Mouse (Mus musculus) liver, embryonic 14.5 days (tissue): ENCODE measurements at regions not wholly inside any gene's neighbourhood (a gene's known extent, or its start where the extent isn't known, plus 50 kb on each side); places are given as distances from the start of the nearest gene placed in this dataset.

Source experiments
- ATAC-seq: fragments of 200-750 bp; cut with Nextera tagmentation; 2 replicates; pipeline ENCODE4 v1.8.0; 2017; ENCODE audit warnings: moderate number of reproducible peaks, mild to moderate bottlenecking, moderate library complexity; ENCODE audit not compliant: insufficient read depth
- DNase-seq, 3 experiments: peaks; one replicate each; pipeline ENCODE4 v3.0.0-alpha.2; 2012 to 2013; ENCODE audit warnings: low read depth in 3 of 3, low spot score in 3 of 3
- H3K27ac ChIP-seq: fragments of 300-500 bp; sonication (generic); 2 replicates; pipeline ENCODE4 v1.5.1; 2014; ENCODE audit warnings: moderate library complexity, mild to moderate bottlenecking, control low read depth, inconsistent platforms
- H3K27me3 ChIP-seq: fragments of 300-500 bp; sonication (generic); 2 replicates; pipeline ENCODE4 v1.6.1; 2014; ENCODE audit warnings: mild to moderate bottlenecking, low read length, moderate library complexity; ENCODE audit not compliant: control insufficient read depth, insufficient read depth
- H3K36me3 ChIP-seq: fragments of 300-500 bp; sonication (generic); replicated peaks from 2 replicates; pipeline ENCODE4 v1.6.1; 2014; ENCODE audit warnings: low read depth; ENCODE audit not compliant: control insufficient read depth, insufficient read depth
- H3K4me1 ChIP-seq, 2 experiments: fragments of 200-500 bp in 1 of 2; fragments of 300-500 bp in 1 of 2; sonication (generic) in 1 of 2; replicated peaks; 2 replicates each; pipeline ENCODE4 v1.6.1; 2012 to 2014; ENCODE audit warnings: antibody characterized with exemption in 1 of 2, inconsistent platforms in 1 of 2, low read length in 1 of 2; ENCODE audit not compliant: control insufficient read depth in 2 of 2, insufficient read depth in 2 of 2
- H3K4me2 ChIP-seq: fragments of 300-500 bp; sonication (generic); 2 replicates; pipeline ENCODE4 v1.6.1; 2014; ENCODE audit warnings: low read depth, mild to moderate bottlenecking, control low read depth, moderate library complexity
- H3K4me3 ChIP-seq, 2 experiments: fragments of 200-500 bp in 1 of 2; fragments of 300-500 bp in 1 of 2; sonication (generic) in 1 of 2; 2 replicates each; pipeline ENCODE4 v1.5.1; 2012 to 2014; ENCODE audit warnings: low read depth in 2 of 2, low read length in 2 of 2, mild to moderate bottlenecking in 2 of 2, control low read depth in 1 of 2, inconsistent platforms in 1 of 2, moderate library complexity in 1 of 2; ENCODE audit not compliant: insufficient read depth in 1 of 2
- H3K9ac ChIP-seq: fragments of 300-500 bp; sonication (generic); replicated peaks from 2 replicates; pipeline ENCODE4 v1.6.1; 2014; ENCODE audit warnings: mild to moderate bottlenecking, control low read depth, moderate library complexity
- H3K9me3 ChIP-seq: fragments of 300-500 bp; sonication (generic); 2 replicates; pipeline ENCODE4 v1.6.1; 2016; ENCODE audit warnings: low read length, mixed read lengths; ENCODE audit not compliant: control insufficient read depth
- CTCF ChIP-seq: IDR thresholded peaks from 2 replicates; pipeline ENCODE4 v1.5.1; 2016; ENCODE audit warnings: antibody characterized with exemption, low read depth, control low read depth
- EP300 ChIP-seq: IDR thresholded peaks from 2 replicates; pipeline ENCODE4 v1.6.1; 2016; ENCODE audit warnings: antibody characterized with exemption, low read depth
- WGBS: fragments of 180-500 bp; shearing (Covaris S2); extraction: QIAGEN DNeasy Blood & Tissue Kit; methylation state at CpG from one replicate; pipeline ENCODE4 v1.1.7; 2014; ENCODE audit not compliant: insufficient replicate concordance; 5-methylcytosine and 5-hydroxymethylcytosine counted together

DNA sequence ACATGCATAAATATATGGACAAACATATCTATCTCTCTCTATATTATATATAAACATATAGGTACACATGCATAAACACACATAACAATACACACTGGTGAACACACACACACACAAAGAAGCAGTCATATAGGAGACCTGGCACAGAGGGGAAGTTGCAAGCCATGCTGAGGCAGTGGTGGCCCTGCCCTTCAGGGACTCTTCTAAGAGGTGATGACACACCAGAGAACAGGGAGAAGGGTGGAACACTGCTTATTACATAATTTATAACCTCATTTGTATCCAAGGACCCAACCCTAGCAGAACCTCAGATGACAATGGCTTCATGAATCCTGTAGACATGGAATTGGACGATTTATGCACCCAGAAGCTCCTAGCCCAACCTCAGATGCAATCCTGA lies 199.9 kb downstream of the Tgfb2 start:
- ATAC-seq (no peak), DNase-seq (no peak)
- Histone ChIP-seq H3K27me3 (no peaks in the 10 kb centered on the region), H3K9me3 (no peaks in the 10 kb centered on the region), H3K27ac (no peak overlapping the region), H3K36me3 (no peaks in the 10 kb centered on the region), H3K4me3 (no peak overlapping the region), H3K4me1 (no peaks in the 10 kb centered on the region), H3K9ac (no peak overlapping the region), H3K4me2 (no peak overlapping the region)
- 30% methylated on average over 1 of the region's 1 CpGs for WGBS
- TF ChIP-seq EP300 (no peak), CTCF (no peak)

GRCm38 (mm10) chr1:186505051-186505711 lies 200.6 kb downstream of the Tgfb2 start:
- no peak for TF ChIP-seq CTCF
- no peak for TF ChIP-seq EP300
- WGBS = 81% methylated on average over 6 of the region's 6 CpGs
- DNase-seq = no peak

GRCm38 (mm10) chr1:186501726-186502125 lies 204.1 kb downstream of the Tgfb2 start:
- Histone ChIP-seq H3K27ac (no peak overlapping the region), H3K36me3 (no peaks in the 10 kb centered on the region), H3K27me3 (no peaks in the 10 kb centered on the region), H3K9me3 (no peaks in the 10 kb centered on the region), H3K9ac (no peak overlapping the region), H3K4me1 (no peaks in the 10 kb centered on the region), H3K4me3 (no peak overlapping the region), H3K4me2 (no peak overlapping the region)
- ATAC-seq (no peak), DNase-seq (no peak)
- TF ChIP-seq CTCF (no peak), EP300 (no peak)
- 64% methylated on average over 1 of the region's 1 CpGs for WGBS

More at GRCm38 (mm10) chr1:186505051-186505711, 200.6 kb downstream of the Tgfb2 start:
- no peak overlapping the region for H3K4me3 ChIP-seq
- no peak overlapping the region for H3K27ac ChIP-seq
- H3K4me2 ChIP-seq = no peak overlapping the region
- no peak overlapping the region for H3K9ac ChIP-seq
- ATAC-seq = no peak
- H3K36me3 ChIP-seq = no peaks in the 10 kb centered on the region
- H3K9me3 ChIP-seq = no peaks in the 10 kb centered on the region
- H3K27me3 ChIP-seq = no peaks in the 10 kb centered on the region
- no peaks in the 10 kb centered on the region for H3K4me1 ChIP-seq

- Histone ChIP-seq H3K4me3 (no peak overlapping the region), H3K27ac (no peak overlapping the region), H3K36me3 (no peaks in the 10 kb centered on the region), H3K4me1 (no peaks in the 10 kb centered on the region), H3K9ac (no peak overlapping the region), H3K4me2 (no peak overlapping the region), H3K9me3 (no peaks in the 10 kb centered on the region), H3K27me3 (no peaks in the 10 kb centered on the region)
- WGBS = 46% methylated on average over 1 of the region's 1 CpGs
- TF ChIP-seq CTCF (no peak), EP300 (no peak)
- ATAC-seq (no peak), DNase-seq (no peak)
Measured at GRCm38 (mm10) chr1:186497872-186498271, 207.9 kb downstream of the Tgfb2 start.

GRCm38 (mm10) chr1:186497333-186497732 lies 208.5 kb downstream of the Tgfb2 start:
- Histone ChIP-seq H3K27me3 (no peaks in the 10 kb centered on the region), H3K4me1 (no peaks in the 10 kb centered on the region), H3K9ac (no peak overlapping the region), H3K27ac (no peak overlapping the region), H3K4me3 (no peak overlapping the region), H3K4me2 (no peak overlapping the region), H3K36me3 (no peaks in the 10 kb centered on the region), H3K9me3 (no peaks in the 10 kb centered on the region)
- DNase-seq (no peak), ATAC-seq (no peak)
- WGBS = 66% methylated on average over 2 of the region's 2 CpGs
- no peak for TF ChIP-seq EP300
- no peak for TF ChIP-seq CTCF
